ENCODE assay signal across 7 mouse cellular contexts in genomic region chr8:71404951-71405351, GRCm38 (mm10). TPM values are rescaled to one million over a fixed set of nuclear protein-coding genes. Genes with fewer than 3 reads are reported as not detected.
DNase-seq lines count a peak whose midpoint lies in the region; ATAC-seq and TF ChIP-seq lines count a peak whose summit lies in the region.

No protein-coding gene starts in this region.

- H3K4me2 ChIP-seq in hindbrain, embryonic 13.5 days = no peak overlapping the region
- no peak overlapping the region for H3K4me2 ChIP-seq in hindbrain, embryonic 11.5 days (replicated peaks; ENCODE audit: low read depth, low read length)
- H3K4me2 ChIP-seq in liver, postnatal 0 days (ENCODE audit: low read depth, low read length) = peak overlapping the region; percentile 97

- no peak for ATAC-seq in hindbrain, embryonic 13.5 days (ENCODE audit: low FRiP score)
- no peak for ATAC-seq in hindbrain, embryonic 11.5 days (ENCODE audit: low FRiP score)
- ATAC-seq in granulocyte monocyte progenitor cell, adult 5-6 weeks (replicated peaks; ENCODE audit: poor library complexity, severe bottlenecking) = 0 out of 2 replicates have a peak, but pooled peaks have one; percentile 13
- no peak for ATAC-seq in liver, postnatal 0 days

- no peak for TF ChIP-seq CTCF in liver, postnatal 0 days (IDR thresholded peaks at IDR 0.05; ENCODE audit: low read depth)

- DNase-seq in hindbrain, embryonic 11.5 days (ENCODE audit: low spot score) = no peak
- peak; percentile 69 for DNase-seq in Muller cell, postnatal 12 days (ENCODE audit: inconsistent ontology term)
- no peak for DNase-seq in liver, postnatal 0 days
- no peak for DNase-seq in urinary bladder, adult 2 months (ENCODE audit: low spot score)
- DNase-seq in gastrocnemius, adult 18-20 months (ENCODE audit: low spot score) = no peak

- H3K9me3 ChIP-seq in hindbrain, embryonic 13.5 days = no peaks in the 10 kb centered on the region
- H3K9me3 ChIP-seq in hindbrain, embryonic 11.5 days (ENCODE audit: control insufficient read depth, low read length) = no peaks in the 10 kb centered on the region
- no peaks in the 10 kb centered on the region for H3K9me3 ChIP-seq in liver, postnatal 0 days (ENCODE audit: low read length)

- H3K27me3 ChIP-seq in hindbrain, embryonic 13.5 days = no peaks in the 10 kb centered on the region
- no peaks in the 10 kb centered on the region for H3K27me3 ChIP-seq in hindbrain, embryonic 11.5 days (ENCODE audit: control insufficient read depth, insufficient read depth, low read length)
- H3K27me3 ChIP-seq in liver, postnatal 0 days (ENCODE audit: insufficient read depth, low read length) = no peaks in the 10 kb centered on the region

- no peak overlapping the region for H3K9ac ChIP-seq in hindbrain, embryonic 13.5 days
- no peak overlapping the region for H3K9ac ChIP-seq in hindbrain, embryonic 11.5 days (ENCODE audit: low read depth, low read length)
- H3K9ac ChIP-seq in liver, postnatal 0 days (replicated peaks) = no peak overlapping the region

- peaks cover 21% of the 10 kb centered on the region for H3K4me1 ChIP-seq in hindbrain, embryonic 13.5 days (replicated peaks)
- H3K4me1 ChIP-seq in hindbrain, embryonic 11.5 days (replicated peaks; ENCODE audit: control insufficient read depth, insufficient read depth, low read length) = 0 out of 2 replicates have a peak, but pooled peaks cover 7% of the 10 kb centered on the region
- peaks cover 20% of the 10 kb centered on the region for H3K4me1 ChIP-seq in liver, postnatal 0 days (ENCODE audit: insufficient read depth)

- TF ChIP-seq EP300 in liver, postnatal 0 days (IDR thresholded peaks at IDR 0.05; ENCODE audit: low read depth) = no peak

- peaks cover 18% of the 10 kb centered on the region for H3K36me3 ChIP-seq in hindbrain, embryonic 13.5 days
- 0 out of 2 replicates have a peak, but pooled peaks cover 3% of the 10 kb centered on the region for H3K36me3 ChIP-seq in hindbrain, embryonic 11.5 days (ENCODE audit: control insufficient read depth, insufficient read depth, low read length)
- peaks cover 35% of the 10 kb centered on the region for H3K36me3 ChIP-seq in liver, postnatal 0 days (replicated peaks; ENCODE audit: insufficient read depth, low read length)

- 82% methylated on average over 9 of the region's 9 CpGs for WGBS in hindbrain, embryonic 13.5 days
- 86% methylated on average over 9 of the region's 9 CpGs for WGBS in hindbrain, embryonic 11.5 days
- WGBS in liver, postnatal 0 days (ENCODE audit: insufficient replicate concordance) = 61% methylated on average over 9 of the region's 9 CpGs

- peak overlapping the region; percentile 47; the same call in 1 of the 2 replicates for H3K4me3 ChIP-seq in hindbrain, embryonic 13.5 days
- H3K4me3 ChIP-seq in hindbrain, embryonic 11.5 days (ENCODE audit: low read depth, low read length) = no peak overlapping the region
- no peak overlapping the region; the same call in 1 of the 2 replicates for H3K4me3 ChIP-seq in liver, postnatal 0 days (ENCODE audit: low read depth, low read length)

- H3K27ac ChIP-seq in hindbrain, embryonic 13.5 days = no peak overlapping the region
- no peak overlapping the region for H3K27ac ChIP-seq in hindbrain, embryonic 11.5 days (ENCODE audit: low read depth, low read length)
- H3K27ac ChIP-seq in liver, postnatal 0 days (ENCODE audit: low read depth) = no peak overlapping the region

RNA-seq across cellular contexts. Expression of gene Ankle1, which starts 0.9 kb away (rescaled TPM):
- polyA plus RNA-seq in hindbrain, embryonic 13.5 days (2015; fragmentation: Nextera tagmentation; extraction: Ambion mirVana) = 9.5 and 10.3 TPM in 2 replicates
- polyA plus RNA-seq in hindbrain, embryonic 11.5 days (2014; fragmentation: Nextera tagmentation; extraction: Ambion mirVana) = 14.4 and 20.8 TPM in 2 replicates
- 11.1 and 11.7 TPM in 2 replicates for total RNA-seq in granulocyte monocyte progenitor cell, adult 5-6 weeks (2014; fragmentation: Nextera tagmentation)
- total RNA-seq in granulocyte monocyte progenitor cell, adult 5-6 weeks (2017) = 11.3 and 12.4 TPM in 2 replicates
- polyA plus RNA-seq in liver, postnatal 0 days (2015; fragmentation: Nextera tagmentation; extraction: Ambion mirVana) = 11.4 and 11.9 TPM in 2 replicates
- 1.9 and 2.6 TPM in 2 replicates for polyA plus RNA-seq in urinary bladder, adult 2 months (2012; rRNA removed)
- total RNA-seq in gastrocnemius, adult 18-20 months (2021) = not detected

RNA-seq across cellular contexts. Expression of gene Babam1, which starts 8.3 kb away (rescaled TPM):
- 83.3 and 90.9 TPM in 2 replicates for polyA plus RNA-seq in hindbrain, embryonic 13.5 days (2015; fragmentation: Nextera tagmentation; extraction: Ambion mirVana)
- 102 and 106 TPM in 2 replicates for polyA plus RNA-seq in hindbrain, embryonic 11.5 days (2014; fragmentation: Nextera tagmentation; extraction: Ambion mirVana)
- total RNA-seq in granulocyte monocyte progenitor cell, adult 5-6 weeks (2014; fragmentation: Nextera tagmentation) = 70.0 and 84.9 TPM in 2 replicates
- total RNA-seq in granulocyte monocyte progenitor cell, adult 5-6 weeks (2017) = 98.5 and 101 TPM in 2 replicates
- 40.0 and 40.7 TPM in 2 replicates for polyA plus RNA-seq in liver, postnatal 0 days (2015; fragmentation: Nextera tagmentation; extraction: Ambion mirVana)
- 87.3 and 92.4 TPM in 2 replicates for polyA plus RNA-seq in urinary bladder, adult 2 months (2012; rRNA removed)
- 10 to 100 TPM; 63.4 to 71.9 TPM for total RNA-seq in gastrocnemius, adult 18-20 months (2021)

RNA-seq across cellular contexts. Expression of gene Ushbp1, which starts 9.3 kb away (rescaled TPM):
- polyA plus RNA-seq in hindbrain, embryonic 13.5 days (2015; fragmentation: Nextera tagmentation; extraction: Ambion mirVana) = 6.2 and 7.1 TPM in 2 replicates
- polyA plus RNA-seq in hindbrain, embryonic 11.5 days (2014; fragmentation: Nextera tagmentation; extraction: Ambion mirVana) = 2.9 and 3.6 TPM in 2 replicates
- not detected in 2 replicates for total RNA-seq in granulocyte monocyte progenitor cell, adult 5-6 weeks (2014; fragmentation: Nextera tagmentation)
- total RNA-seq in granulocyte monocyte progenitor cell, adult 5-6 weeks (2017) = not detected in 2 replicates
- polyA plus RNA-seq in liver, postnatal 0 days (2015; fragmentation: Nextera tagmentation; extraction: Ambion mirVana) = 4.6 and 5.6 TPM in 2 replicates
- 22.0 and 23.9 TPM in 2 replicates for polyA plus RNA-seq in urinary bladder, adult 2 months (2012; rRNA removed)
- 1 to 10 TPM; 4.7 to 6.9 TPM for total RNA-seq in gastrocnemius, adult 18-20 months (2021)

RNA-seq across cellular contexts. Expression of gene Nr2f6, which starts 23.2 kb away (rescaled TPM):
- 20.2 and 21.3 TPM in 2 replicates for polyA plus RNA-seq in hindbrain, embryonic 13.5 days (2015; fragmentation: Nextera tagmentation; extraction: Ambion mirVana)
- polyA plus RNA-seq in hindbrain, embryonic 11.5 days (2014; fragmentation: Nextera tagmentation; extraction: Ambion mirVana) = 69.5 and 78.3 TPM in 2 replicates
- total RNA-seq in granulocyte monocyte progenitor cell, adult 5-6 weeks (2014; fragmentation: Nextera tagmentation) = 1.3 and 7.5 TPM in 2 replicates
- 3.3 and 4.1 TPM in 2 replicates for total RNA-seq in granulocyte monocyte progenitor cell, adult 5-6 weeks (2017)
- 38.0 and 46.6 TPM in 2 replicates for polyA plus RNA-seq in liver, postnatal 0 days (2015; fragmentation: Nextera tagmentation; extraction: Ambion mirVana)
- 65.7 and 75.0 TPM in 2 replicates for polyA plus RNA-seq in urinary bladder, adult 2 months (2012; rRNA removed)
- 10 to 100 TPM; 20.8 to 22.4 TPM for total RNA-seq in gastrocnemius, adult 18-20 months (2021)

RNA-seq across cellular contexts. Expression of gene Ocel1, which starts 33.9 kb away (rescaled TPM):
- polyA plus RNA-seq in hindbrain, embryonic 13.5 days (2015; fragmentation: Nextera tagmentation; extraction: Ambion mirVana) = 4.6 and 6.2 TPM in 2 replicates
- polyA plus RNA-seq in hindbrain, embryonic 11.5 days (2014; fragmentation: Nextera tagmentation; extraction: Ambion mirVana) = 3.0 and 3.7 TPM in 2 replicates
- total RNA-seq in granulocyte monocyte progenitor cell, adult 5-6 weeks (2014; fragmentation: Nextera tagmentation) = 8.8 and 12.4 TPM in 2 replicates
- 8.9 TPM in 2 replicates for total RNA-seq in granulocyte monocyte progenitor cell, adult 5-6 weeks (2017)
- polyA plus RNA-seq in liver, postnatal 0 days (2015; fragmentation: Nextera tagmentation; extraction: Ambion mirVana) = 5.3 and 5.9 TPM in 2 replicates
- polyA plus RNA-seq in urinary bladder, adult 2 months (2012; rRNA removed) = 10.3 and 12.0 TPM in 2 replicates
- total RNA-seq in gastrocnemius, adult 18-20 months (2021) = 1 to 10 TPM; 6.1 to 6.2 TPM
